Mouse (Mus musculus) common myeloid progenitor, adult 5-6 weeks (primary cell): ENCODE results near the gene Boc. TPM values are rescaled to one million over a fixed set of nuclear protein-coding genes. Genes with fewer than 3 reads are reported as not detected.
A peak's percentile ranks its signal among the peaks of the same experiment; 100 is the strongest.

Experiments
- ATAC-seq: replicated peaks from 2 replicates; pipeline ENCODE4 v1.8.0; 2016; ENCODE audit warnings: low read depth, mild to moderate bottlenecking, moderate TSS enrichment, inconsistent platforms; ENCODE audit not compliant: poor library complexity, severe bottlenecking
- total RNA-seq: library from RNA; stranded (forward); fragments of 200-1000, 187-1606 nt; gene quantifications from 2 replicates; pipeline ENCODE4 v1.2.3, GENCODE M21; 2017

The Boc gene
- total RNA-seq, 1 experiment from 2014 or later = not detected

DNA sequence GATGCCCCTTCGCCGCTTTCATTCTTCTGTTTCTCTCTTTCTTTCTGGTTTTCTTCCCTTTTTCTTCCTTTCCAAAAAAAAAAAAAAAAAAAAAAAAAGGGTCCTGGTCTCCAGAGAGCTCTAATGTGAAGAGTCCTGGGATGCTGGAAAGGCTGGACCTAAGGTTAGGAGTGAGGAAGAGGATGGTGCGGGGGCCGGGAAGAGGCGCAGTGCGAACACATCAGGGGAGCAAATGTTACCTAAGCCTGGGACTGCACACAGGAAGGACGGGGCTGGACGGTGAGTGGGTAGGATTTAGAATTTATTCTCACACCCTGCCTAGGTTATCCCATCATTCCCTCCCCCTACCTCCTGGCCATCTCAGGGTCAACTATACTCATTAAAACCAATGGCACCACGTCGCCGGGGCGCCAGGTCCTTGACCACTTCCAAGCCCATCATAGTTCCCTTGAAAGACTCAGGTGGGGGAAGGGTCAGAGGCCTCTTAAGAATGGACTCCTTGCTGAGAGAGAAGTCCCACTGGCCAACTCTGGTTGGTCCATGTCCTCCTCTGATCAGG, 27.4 kb downstream of the Boc start:
- ATAC-seq = no peak

DNA sequence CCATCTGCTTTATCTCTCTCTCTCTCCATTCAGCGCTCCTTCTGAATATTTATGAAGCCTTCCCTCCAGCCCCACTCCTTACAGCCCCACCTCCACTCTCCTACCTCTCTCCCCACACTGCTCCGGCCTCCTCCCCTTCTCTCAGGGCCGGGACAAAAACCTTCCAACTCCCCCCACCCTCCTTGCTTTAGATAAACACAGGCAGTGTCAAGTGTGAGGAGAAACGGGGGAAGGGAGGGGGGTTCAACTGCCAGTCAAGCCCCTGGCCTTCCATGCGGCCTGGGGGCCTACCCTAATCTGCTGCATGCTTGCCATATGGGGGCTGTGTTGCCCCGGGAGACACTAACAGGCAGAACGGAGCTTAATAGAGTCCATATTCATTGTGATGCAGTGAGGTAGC, 27.9 kb downstream of the Boc start:
- no peak for ATAC-seq

DNA sequence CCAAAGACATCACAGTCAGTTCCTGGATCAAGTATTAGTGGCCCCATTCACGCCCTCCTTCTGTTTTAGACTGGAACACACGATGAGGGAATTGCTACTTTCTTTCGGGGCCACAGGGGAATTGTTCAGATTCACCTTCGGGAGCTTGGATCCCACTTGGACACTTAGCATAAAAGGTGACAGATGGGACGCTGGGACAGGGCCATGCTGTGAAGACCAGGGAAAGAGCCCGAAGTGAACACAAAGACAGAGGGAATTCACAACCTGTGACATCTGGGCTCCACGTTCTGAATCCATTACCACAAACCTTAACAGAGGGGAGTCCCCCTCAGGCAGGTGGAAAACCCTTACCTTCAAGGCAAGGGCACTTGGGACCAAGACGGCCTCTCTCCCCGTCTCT, 28.5 kb downstream of the Boc start:
- no peak for ATAC-seq

DNA sequence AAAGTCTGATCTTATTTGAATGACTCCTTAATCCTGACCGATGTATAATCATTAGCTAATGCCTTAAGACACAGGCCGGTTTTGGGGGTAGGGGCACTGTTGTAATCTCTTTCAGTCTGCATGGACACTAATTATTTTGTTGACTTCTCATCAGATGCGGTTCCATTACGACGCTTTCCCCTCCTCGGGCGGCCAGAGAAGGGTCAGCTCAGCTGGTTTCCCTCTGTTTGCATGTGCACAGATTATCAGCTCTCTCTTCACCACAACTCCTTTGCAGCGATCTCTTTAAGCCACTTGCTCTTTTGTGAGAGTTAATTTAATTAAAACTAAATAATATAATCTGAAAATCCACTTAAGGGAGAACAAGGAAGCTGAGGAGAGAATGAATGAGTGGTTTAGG, 29.0 kb downstream of the Boc start:
- ATAC-seq = no peak

DNA sequence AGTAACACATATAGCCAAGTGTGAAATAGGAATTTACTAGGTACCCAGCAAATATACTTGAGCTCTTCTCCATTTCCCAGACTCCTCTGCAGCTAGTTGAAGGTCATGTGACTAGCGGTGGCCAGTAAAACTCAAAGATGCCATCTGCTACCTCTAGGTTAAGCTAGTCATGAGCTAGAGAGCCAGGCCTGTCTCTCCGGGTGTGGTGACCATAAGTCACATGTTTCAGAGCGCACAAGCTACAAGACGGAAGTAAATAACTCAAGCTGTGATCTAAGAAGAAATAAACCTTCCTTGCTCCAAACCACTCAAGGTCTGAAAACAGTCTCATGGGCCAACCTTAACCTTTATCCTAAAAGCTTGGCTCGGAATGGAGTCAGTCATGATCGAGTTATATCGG, 29.7 kb downstream of the Boc start:
- no peak for ATAC-seq

DNA sequence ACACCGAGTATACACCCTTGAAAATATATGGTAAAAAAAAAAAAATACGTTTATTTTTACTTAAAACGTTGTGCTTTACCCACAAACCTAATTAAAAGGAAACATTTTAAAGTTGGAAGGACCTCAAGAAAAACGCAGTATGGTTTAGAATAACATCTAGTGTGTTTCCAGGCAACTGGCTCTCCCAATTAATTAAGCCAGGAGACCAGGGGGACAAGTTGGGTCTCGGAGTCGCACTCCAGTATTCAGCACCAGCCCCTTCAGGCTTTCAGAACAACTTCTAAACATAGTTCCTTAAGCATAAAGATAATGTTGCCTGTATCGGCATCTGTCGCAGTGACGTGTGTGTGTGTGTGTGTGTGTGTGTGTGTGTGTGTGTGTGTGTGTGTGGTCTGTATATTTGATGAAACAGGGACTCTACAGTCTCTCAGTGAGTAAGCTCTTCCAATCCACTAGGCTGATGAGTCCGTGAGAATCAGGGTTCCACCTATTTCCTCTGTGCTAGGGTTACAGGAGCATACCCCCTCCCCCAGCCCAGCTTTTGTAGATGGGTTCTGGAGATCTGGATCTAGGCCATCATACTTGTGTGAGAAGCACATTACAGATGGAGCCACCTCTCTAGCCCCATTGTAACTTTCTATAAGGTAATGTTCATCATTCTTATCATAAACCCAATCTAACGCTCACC, 31.3 kb downstream of the Boc start:
- no peak for ATAC-seq

- ATAC-seq = no peak
Measured at GRCm38 (mm10) chr16:44526689-44527088, 32.0 kb downstream of the Boc start.

- ATAC-seq = no peak
Measured at GRCm38 (mm10) chr16:44526044-44526443, 32.7 kb downstream of the Boc start.

- ATAC-seq = no peak
Measured at GRCm38 (mm10) chr16:44523595-44523994, 35.1 kb downstream of the Boc start.

DNA sequence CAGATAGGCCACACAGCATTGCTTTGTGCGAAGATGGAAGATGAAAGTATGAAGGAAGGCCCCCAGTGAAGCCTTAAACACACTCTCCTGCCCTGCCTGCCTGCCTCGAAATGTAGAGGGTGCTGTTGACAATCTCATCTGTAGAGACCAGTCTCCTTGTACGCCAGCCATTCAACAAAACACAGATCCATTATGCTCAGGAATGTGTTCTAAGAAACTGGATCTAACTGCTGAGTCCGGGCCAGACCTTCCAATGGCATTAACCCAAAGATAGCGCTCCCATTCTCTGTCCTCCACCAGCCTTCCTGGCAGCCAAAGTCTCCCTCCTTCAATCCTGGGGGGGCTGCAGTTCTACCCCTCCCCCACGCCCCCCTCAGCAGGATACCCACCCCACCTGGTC, 42.2 kb downstream of the Boc start:
- no peak for ATAC-seq

DNA sequence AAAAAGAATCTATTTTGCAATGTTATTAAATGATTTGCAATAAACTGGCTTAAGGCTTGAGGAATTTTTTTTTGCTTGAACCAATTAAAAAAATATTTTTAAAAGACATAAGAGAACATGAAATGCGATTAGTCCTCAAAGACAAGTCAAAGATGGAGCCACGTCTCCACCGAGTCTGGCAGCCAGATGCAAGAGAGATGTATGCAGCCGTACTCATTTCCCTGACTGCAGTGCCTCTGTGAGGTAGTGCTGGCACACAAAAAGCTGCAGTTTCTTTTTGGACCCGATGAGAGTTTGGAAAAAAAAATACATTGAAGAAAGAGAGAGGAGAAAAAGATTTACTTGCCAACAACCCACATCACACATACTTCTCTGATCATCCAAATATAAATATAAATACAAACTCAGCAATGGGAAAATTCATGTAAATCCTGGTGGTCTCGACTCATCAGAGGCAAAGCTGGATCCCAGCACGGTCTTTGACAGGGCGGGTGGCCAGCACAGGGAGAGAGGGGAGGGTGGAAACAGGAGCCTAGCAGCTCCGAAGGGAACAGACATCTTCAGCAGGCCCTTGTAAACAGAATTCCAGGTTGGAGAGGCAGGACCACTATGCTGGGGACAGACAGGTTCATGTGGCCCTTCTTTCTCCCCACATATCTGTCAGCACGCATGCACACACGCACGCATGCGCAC, 48.0 kb downstream of the Boc start:
- ATAC-seq = no peak

- no peak for ATAC-seq
Measured at GRCm38 (mm10) chr16:44509458-44510344, 49.0 kb downstream of the Boc start.

DNA sequence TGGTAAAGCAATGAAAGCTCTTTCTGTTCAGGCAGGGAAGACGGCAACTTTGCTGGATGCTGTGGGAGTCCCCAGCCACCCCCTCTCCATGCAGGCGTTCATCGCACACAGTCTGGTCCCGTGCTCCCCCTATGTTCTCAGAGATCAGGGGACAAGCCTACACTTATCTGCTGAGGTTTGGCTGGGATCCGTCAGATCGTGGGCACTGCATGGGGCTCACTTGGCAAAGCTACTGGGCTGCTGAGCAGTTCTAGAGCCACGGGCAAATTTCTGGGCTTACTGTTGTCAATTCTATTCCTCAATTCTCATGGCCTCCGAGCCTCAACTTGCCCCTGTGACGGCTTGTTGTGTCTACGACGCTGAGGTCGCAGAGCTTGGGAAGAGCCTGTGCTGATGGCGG, 49.9 kb downstream of the Boc start:
- 0 out of 2 replicates have a peak, but pooled peaks have one; percentile 24 for ATAC-seq

DNA sequence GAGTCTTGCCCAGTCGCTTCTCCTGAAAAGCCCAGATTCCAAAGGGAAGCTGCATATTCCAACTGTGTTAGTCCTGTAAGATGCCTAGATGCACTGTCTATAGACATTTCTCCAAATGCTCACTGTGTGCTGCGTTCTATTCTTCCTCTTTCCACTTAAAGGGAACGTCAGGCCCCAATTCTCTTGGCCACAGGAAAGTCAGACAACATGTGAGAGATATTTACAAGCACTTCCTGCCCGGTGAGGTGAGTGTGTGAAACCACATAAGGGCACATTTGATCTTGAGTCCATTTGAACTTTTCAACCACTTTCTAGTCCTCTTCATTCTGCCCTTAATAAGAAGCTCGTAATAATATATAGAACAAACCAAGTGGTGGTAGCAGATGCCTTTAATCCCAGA, 50.7 kb downstream of the Boc start:
- ATAC-seq = peak; percentile 56

GRCm38 (mm10) chr16:44507027-44507929, 51.4 kb downstream of the Boc start:
- no peak for ATAC-seq

- no peak for ATAC-seq
Measured at GRCm38 (mm10) chr16:44505243-44505642, 53.5 kb downstream of the Boc start.

DNA sequence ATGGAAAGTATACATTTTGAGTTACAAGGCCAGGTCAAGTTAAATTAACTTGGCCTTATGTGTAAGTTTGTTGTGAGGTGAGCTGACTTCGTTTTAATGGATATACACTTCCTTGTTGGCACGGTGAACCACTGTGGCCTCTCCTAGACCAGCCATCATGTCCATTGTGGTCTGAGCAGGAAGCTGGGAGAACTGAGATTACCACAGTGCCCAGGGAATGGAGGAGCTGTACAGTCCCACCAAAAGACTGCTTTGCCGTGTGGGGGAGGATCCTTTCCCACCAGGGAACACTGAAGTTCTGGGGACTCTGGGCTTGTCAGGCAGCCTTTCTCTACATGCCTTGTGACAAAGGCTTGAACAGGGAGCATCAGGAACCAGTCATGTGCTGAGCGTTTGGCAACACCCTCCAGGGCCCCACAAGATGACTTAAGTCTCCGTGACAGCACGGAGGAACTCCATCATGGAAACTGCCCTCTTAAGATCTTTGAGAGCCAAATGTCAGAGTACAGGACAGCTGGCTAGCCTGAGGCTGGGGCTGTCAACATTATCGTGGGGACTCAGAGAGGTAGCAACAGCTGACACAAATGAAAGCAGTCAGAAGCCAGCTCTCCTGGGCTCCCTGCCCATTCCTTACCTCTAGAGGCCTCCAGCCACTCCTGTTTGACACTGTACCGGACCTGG, 55.7 kb downstream of the Boc start:
- peak; percentile 88 for ATAC-seq

- ATAC-seq = no peak; the same call in 1 of the 2 replicates
Measured at GRCm38 (mm10) chr16:44502325-44502724, 56.4 kb downstream of the Boc start.

GRCm38 (mm10) chr16:44501783-44502182, 56.9 kb downstream of the Boc start:
- ATAC-seq = no peak
